Mouse (Mus musculus) forebrain, embryonic 15.5 days (tissue): Measurements from ENCODE around the gene Gm10160. TPM values are rescaled to one million over a fixed set of nuclear protein-coding genes. Genes with fewer than 3 reads are reported as not detected.
A peak's percentile ranks its signal among the peaks of the same experiment; 100 is the strongest.

Source experiments
- ATAC-seq: fragments of 200-750 bp; cut with Nextera tagmentation; replicated peaks from 2 replicates; pipeline ENCODE4 v1.8.0; 2017; ENCODE audit warnings: mild to moderate bottlenecking, moderate TSS enrichment, moderate library complexity
- H3K27ac ChIP-seq: fragments of 300-500 bp; sonication (generic); replicated peaks from 2 replicates; pipeline ENCODE4 v1.5.1; 2015; ENCODE audit warnings: mild to moderate bottlenecking, inconsistent platforms
- H3K27me3 ChIP-seq: fragments of 300-500 bp; sonication (generic); 2 replicates; pipeline ENCODE4 v1.6.1; 2015; ENCODE audit warnings: inconsistent platforms
- H3K36me3 ChIP-seq: fragments of 300-500 bp; sonication (generic); 2 replicates; pipeline ENCODE4 v1.6.1; 2015; ENCODE audit warnings: mild to moderate bottlenecking, inconsistent platforms
- H3K4me1 ChIP-seq: fragments of 300-500 bp; sonication (generic); 2 replicates; pipeline ENCODE4 v1.6.1; 2015; ENCODE audit warnings: inconsistent platforms
- H3K4me2 ChIP-seq: fragments of 300-500 bp; sonication (generic); replicated peaks from 2 replicates; pipeline ENCODE4 v1.6.1; 2015; ENCODE audit warnings: mild to moderate bottlenecking, inconsistent platforms
- H3K4me3 ChIP-seq: fragments of 300-500 bp; sonication (generic); 2 replicates; pipeline ENCODE4 v1.5.1; 2015; ENCODE audit warnings: mild to moderate bottlenecking, inconsistent platforms
- H3K9ac ChIP-seq: fragments of 300-500 bp; sonication (generic); replicated peaks from 2 replicates; pipeline ENCODE4 v1.6.1; 2015; ENCODE audit warnings: mild to moderate bottlenecking, inconsistent platforms
- H3K9me3 ChIP-seq: fragments of 300-500 bp; sonication (generic); 2 replicates; pipeline ENCODE4 v1.6.1; 2016; ENCODE audit warnings: inconsistent platforms
- WGBS: fragments of 180-500 bp; shearing (Covaris S2); methylation state at CpG from one replicate; pipeline ENCODE4 v1.1.7; 2015; ENCODE audit warnings: mixed read lengths; 5-methylcytosine and 5-hydroxymethylcytosine counted together
- polyA plus RNA-seq: library from polyadenylated mRNA; unstranded; fragments of >200 nt; fragmentation: Nextera tagmentation; extraction: Ambion mirVana; gene quantifications from 2 replicates; pipeline ENCODE4 v1.2.1, GENCODE M21; 2015

Gene Gm10160
- polyA plus RNA-seq, 1 experiment from 2014 or later: not detected

- WGBS: 90% methylated on average over 9 of the region's 9 CpGs
- Histone ChIP-seq H3K4me2 (no peak overlapping the region), H3K36me3 (no peaks in the 10 kb centered on the region), H3K27ac (no peak overlapping the region), H3K9ac (no peak overlapping the region), H3K27me3 (no peaks in the 10 kb centered on the region), H3K4me1 (peaks cover 16% of the 10 kb centered on the region), H3K4me3 (no peak overlapping the region), H3K9me3 (no peaks in the 10 kb centered on the region)
- ATAC-seq: no peak
Measured at GRCm38 (mm10) chr7:81867231-81867930, 11.8 kb upstream of the Gm10160 start.

DNA sequence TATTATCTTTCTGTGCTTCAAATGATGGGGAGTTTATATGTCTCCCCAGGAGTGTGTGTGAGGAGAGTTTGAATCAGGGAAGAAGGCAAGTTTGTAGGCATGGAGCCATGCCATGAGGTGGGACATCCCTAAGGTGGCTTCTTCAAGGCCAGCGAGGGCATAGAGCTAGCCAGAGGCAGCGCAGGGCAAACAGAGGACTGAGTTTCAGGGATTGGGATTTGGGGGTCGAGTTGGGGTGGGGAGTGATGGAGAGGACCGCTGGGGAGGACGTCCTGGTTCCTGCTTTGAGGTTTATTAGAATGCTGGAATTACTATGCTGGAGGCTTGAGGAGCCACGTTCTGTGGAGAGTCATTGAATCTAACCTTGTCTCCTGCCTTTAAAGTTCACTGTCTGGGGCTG lies 10.3 kb upstream of the Gm10160 start:
- H3K27ac ChIP-seq: no peak overlapping the region
- no peak for ATAC-seq
- WGBS: 92% methylated on average over 6 of the region's 6 CpGs

GRCm38 (mm10) chr7:81864552-81864951 lies 9.0 kb upstream of the Gm10160 start:
- Histone ChIP-seq H3K4me1 (peaks cover 25% of the 10 kb centered on the region), H3K9me3 (no peaks in the 10 kb centered on the region), H3K4me3 (no peak overlapping the region), H3K27me3 (no peaks in the 10 kb centered on the region), H3K4me2 (no peak overlapping the region), H3K9ac (no peak overlapping the region), H3K27ac (no peak overlapping the region), H3K36me3 (no peaks in the 10 kb centered on the region)
- ATAC-seq: no peak
- WGBS: 88% methylated on average over 6 of the region's 6 CpGs

More for the DNA sequence above, 10.3 kb upstream of the Gm10160 start:
- no peaks in the 10 kb centered on the region for H3K36me3 ChIP-seq
- peaks cover 16% of the 10 kb centered on the region for H3K4me1 ChIP-seq
- H3K4me2 ChIP-seq: no peak overlapping the region
- H3K9me3 ChIP-seq: no peaks in the 10 kb centered on the region
- H3K4me3 ChIP-seq: no peak overlapping the region
- H3K9ac ChIP-seq: no peak overlapping the region
- H3K27me3 ChIP-seq: no peaks in the 10 kb centered on the region

DNA sequence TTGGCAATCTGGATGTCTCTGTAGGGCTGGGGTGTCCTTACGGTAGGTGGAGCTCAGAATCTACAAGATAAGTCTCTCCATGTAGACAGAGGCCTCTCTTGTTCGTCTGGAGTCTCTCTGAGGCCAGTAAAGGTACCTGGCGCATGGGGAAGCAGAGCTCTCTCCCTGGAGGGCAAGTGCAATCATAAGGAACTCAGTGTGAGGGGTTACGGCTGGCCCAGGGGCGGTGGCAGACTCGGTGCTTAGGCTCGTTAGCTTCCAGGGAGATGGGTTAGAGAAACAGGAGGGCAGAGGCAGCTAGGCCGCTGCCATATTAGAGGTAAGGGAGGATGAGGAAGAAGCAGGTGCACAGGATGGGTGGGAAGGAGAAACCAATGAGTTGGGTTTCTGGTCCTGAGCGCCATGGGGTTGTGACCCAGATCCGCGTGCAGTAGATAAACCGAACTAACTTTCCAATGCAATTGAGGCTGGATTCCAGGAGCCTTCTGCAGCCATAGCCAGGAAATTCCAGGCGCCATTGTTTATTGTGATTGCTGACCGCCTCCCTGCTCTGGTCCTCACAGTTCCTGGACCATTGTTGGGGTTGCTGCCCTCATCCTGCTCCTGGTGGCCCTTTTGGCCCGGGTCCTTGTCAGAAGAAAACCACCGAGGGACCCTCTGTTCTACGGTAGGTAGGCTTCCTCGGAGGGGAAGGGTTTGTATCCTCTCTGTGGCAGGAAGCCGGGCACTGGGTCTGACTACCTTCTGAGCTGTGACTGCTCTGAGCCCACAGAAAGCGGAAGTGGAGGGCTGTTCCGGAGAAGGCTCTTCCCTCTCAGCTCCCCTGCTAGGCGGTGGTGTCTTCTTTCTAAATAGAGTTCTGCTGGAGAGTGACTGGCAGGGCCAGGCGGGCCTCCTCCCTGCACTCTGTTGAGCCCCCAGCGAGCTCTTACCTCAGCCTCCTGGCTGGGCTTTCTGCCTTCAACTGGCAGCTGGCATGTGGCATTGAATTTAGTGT lies 7.3 kb upstream of the Gm10160 start:
- peaks cover 6% of the 10 kb centered on the region; the same call in 1 of the 2 replicates for H3K27me3 ChIP-seq
- H3K27ac ChIP-seq: no peak overlapping the region
- WGBS: 73% methylated on average over 24 of the region's 24 CpGs
- H3K4me3 ChIP-seq: no peak overlapping the region
- peaks cover 21% of the 10 kb centered on the region for H3K4me1 ChIP-seq
- no peak overlapping the region for H3K4me2 ChIP-seq
- H3K36me3 ChIP-seq: no peaks in the 10 kb centered on the region
- no peaks in the 10 kb centered on the region for H3K9me3 ChIP-seq
- ATAC-seq: no peak
- no peak overlapping the region for H3K9ac ChIP-seq

- Histone ChIP-seq H3K27me3 (peaks cover 10% of the 10 kb centered on the region; the same call in 1 of the 2 replicates), H3K4me1 (peaks cover 21% of the 10 kb centered on the region), H3K27ac (no peak overlapping the region), H3K9me3 (no peaks in the 10 kb centered on the region), H3K36me3 (no peaks in the 10 kb centered on the region), H3K4me3 (no peak overlapping the region), H3K9ac (no peak overlapping the region), H3K4me2 (no peak overlapping the region)
- no peak for ATAC-seq
- 83% methylated on average over 4 of the region's 4 CpGs for WGBS
Measured at GRCm38 (mm10) chr7:81861921-81862320, 6.3 kb upstream of the Gm10160 start.

DNA sequence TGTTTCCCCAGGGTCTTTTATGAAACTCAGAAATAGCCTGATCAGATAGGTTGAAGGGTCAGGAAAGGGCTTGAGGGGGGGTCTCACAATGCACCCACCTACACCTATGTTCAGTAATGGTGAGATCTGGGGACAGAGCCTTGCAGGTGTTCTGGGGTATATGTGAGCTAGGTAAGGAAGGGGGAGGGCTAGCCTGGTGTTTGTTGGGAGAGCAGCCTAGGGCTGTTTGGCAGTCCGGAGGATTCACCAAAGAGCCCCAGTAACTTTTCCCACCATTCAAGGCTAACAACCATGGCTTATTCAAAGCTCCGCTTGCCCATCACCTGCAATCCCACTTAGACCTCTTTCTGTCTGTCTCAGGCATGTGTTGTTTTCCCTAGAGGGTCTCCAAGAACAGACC lies 5.9 kb upstream of the Gm10160 start:
- 93% methylated on average over 2 of the region's 2 CpGs for WGBS
- ATAC-seq: no peak
- peaks cover 21% of the 10 kb centered on the region for H3K4me1 ChIP-seq

DNA sequence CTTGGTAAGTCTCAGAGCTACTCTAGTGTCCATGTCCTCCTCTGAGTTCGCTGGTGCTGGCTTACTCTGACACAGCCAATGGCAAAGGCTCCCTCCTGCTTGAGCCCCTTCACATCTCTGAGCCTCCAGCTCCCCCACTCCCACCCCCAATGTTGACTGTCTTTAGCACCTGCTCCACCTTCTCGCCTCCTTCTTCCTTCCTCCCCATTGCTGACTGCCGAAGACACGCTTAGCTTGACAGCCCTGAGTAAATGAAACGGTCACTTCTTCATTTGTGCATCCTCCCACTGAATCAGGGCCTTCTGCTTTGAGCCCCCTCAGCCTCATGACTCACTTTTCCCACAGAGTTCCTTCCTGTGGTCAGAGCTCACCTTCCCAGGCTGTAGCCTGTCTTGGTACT lies 5.4 kb upstream of the Gm10160 start:
- WGBS: 80% methylated on average over 5 of the region's 5 CpGs
- no peak for ATAC-seq
- peaks cover 10% of the 10 kb centered on the region; the same call in 1 of the 2 replicates for H3K27me3 ChIP-seq

More for the DNA sequence above, 5.9 kb upstream of the Gm10160 start:
- Histone ChIP-seq H3K9me3 (no peaks in the 10 kb centered on the region), H3K4me3 (no peak overlapping the region), H3K27me3 (peaks cover 10% of the 10 kb centered on the region; the same call in 1 of the 2 replicates), H3K4me2 (no peak overlapping the region), H3K36me3 (no peaks in the 10 kb centered on the region), H3K27ac (no peak overlapping the region), H3K9ac (no peak overlapping the region)

DNA sequence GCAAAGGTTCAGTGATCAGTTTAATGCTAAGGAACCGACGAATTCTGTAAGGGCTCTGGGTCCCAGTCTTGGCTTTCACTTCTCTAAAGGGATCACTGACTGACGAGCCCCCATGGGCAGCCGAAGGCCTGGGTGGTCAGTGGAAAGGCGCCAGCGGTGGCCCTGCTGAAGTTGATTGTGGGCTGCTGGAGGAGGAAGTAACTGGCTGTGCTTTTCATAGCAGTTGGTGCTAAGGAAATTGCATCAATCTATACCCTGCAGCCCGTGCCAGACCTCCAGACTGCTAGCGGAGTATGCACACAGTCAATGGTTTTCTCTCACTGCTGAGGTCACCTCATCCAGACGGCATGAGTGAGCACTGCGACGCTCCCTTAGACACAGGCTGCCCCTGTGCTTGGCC lies 4.5 kb upstream of the Gm10160 start:
- H3K9me3 ChIP-seq: no peaks in the 10 kb centered on the region
- H3K4me1 ChIP-seq: peaks cover 21% of the 10 kb centered on the region
- peaks cover 10% of the 10 kb centered on the region; the same call in 1 of the 2 replicates for H3K27me3 ChIP-seq
- H3K4me3 ChIP-seq: peak overlapping the region; percentile 51
- ATAC-seq: no peak
- WGBS: 42% methylated on average over 11 of the region's 11 CpGs
- H3K4me2 ChIP-seq: no peak overlapping the region
- no peak overlapping the region for H3K27ac ChIP-seq
- H3K36me3 ChIP-seq: no peaks in the 10 kb centered on the region
- no peak overlapping the region for H3K9ac ChIP-seq

More for the DNA sequence above, 5.4 kb upstream of the Gm10160 start:
- Histone ChIP-seq H3K27ac (no peak overlapping the region), H3K4me2 (no peak overlapping the region), H3K4me3 (no peak overlapping the region), H3K36me3 (no peaks in the 10 kb centered on the region), H3K4me1 (peaks cover 21% of the 10 kb centered on the region), H3K9ac (no peak overlapping the region), H3K9me3 (no peaks in the 10 kb centered on the region)

DNA sequence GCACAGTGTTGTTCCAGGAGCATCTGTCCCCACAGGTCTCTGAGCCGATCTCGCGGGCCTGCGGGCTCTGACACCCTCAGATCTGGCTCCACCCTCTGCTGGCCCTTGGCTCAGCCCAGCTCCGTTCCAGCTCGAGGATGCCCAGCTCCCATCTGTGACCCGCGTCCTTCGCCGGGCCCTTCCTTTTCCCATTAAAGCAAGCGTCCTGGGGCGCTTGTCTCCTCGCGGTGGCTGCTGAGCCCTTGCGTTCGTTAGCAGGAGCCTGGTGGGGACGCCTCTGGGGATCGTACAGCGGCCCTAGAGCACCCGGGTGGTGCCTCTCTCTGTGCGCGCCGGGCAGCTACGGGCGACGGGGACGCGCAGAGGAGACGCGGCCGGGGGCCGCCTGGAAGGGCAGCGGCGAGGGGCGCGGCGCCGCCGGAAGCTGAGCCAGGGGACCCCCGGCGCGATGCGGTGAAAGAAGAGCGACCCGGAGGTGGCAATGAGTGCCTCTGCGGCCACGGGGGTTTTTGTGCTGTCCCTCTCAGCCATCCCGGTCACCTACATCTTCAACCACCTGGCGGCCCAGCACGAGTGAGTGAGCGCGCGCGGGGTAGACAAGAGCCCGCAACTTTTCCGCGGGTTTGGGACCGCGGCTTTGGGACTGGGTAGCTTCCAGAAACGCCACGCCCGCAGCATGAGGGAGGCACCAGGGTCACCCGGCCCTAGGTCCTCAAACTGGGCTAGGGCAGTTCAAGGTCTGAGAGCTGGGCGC lies 3.6 kb upstream of the Gm10160 start, which contains the start of gene Tm6sf1:
Gene Tm6sf1, plus strand, starts transcription at position 34 of the 754 bp plus-strand sequence.
- Histone ChIP-seq H3K27ac (no peak within 1 kb of the TSS), H3K27me3 (peaks cover 10% of the 10 kb centered on the region; the same call in 1 of the 2 replicates), H3K9ac (peak within 1 kb of the TSS; percentile 54), H3K9me3 (no peaks in the 10 kb centered on the region), H3K4me3 (peak within 1 kb of the TSS; percentile 51), H3K36me3 (no peaks in the 10 kb centered on the region), H3K4me1 (peaks cover 21% of the 10 kb centered on the region), H3K4me2 (peak within 1 kb of the TSS; percentile 97)
- 1% methylated on average over 64 of the region's 64 CpGs for WGBS
- peak; percentile 71 for ATAC-seq

GRCm38 (mm10) chr7:81858236-81858635 lies 2.6 kb upstream of the Gm10160 start:
- WGBS: 13% methylated on average over 9 of the region's 9 CpGs
- no peak overlapping the region for H3K4me3 ChIP-seq

GRCm38 (mm10) chr7:81856221-81856620 lies 627 bp upstream of the Gm10160 start:
- Histone ChIP-seq H3K9ac (no peak overlapping the region), H3K36me3 (no peaks in the 10 kb centered on the region), H3K4me2 (no peak overlapping the region), H3K4me3 (no peak overlapping the region), H3K9me3 (no peaks in the 10 kb centered on the region), H3K27me3 (peaks cover 10% of the 10 kb centered on the region; the same call in 1 of the 2 replicates), H3K4me1 (peaks cover 21% of the 10 kb centered on the region), H3K27ac (no peak overlapping the region)
- WGBS: 75% methylated on average over 4 of the region's 4 CpGs
- ATAC-seq: no peak

More at GRCm38 (mm10) chr7:81858236-81858635, 2.6 kb upstream of the Gm10160 start:
- Histone ChIP-seq H3K27me3 (peaks cover 10% of the 10 kb centered on the region; the same call in 1 of the 2 replicates), H3K4me1 (peaks cover 21% of the 10 kb centered on the region), H3K27ac (no peak overlapping the region), H3K9ac (no peak overlapping the region), H3K4me2 (peak overlapping the region; percentile 97; the same call in 1 of the 2 replicates), H3K9me3 (no peaks in the 10 kb centered on the region), H3K36me3 (no peaks in the 10 kb centered on the region)
- no peak for ATAC-seq
